Mouse (Mus musculus): ENCODE measurements around the gene Pcp4l1.
A peak's percentile ranks its signal among the peaks of the same experiment; 100 is the strongest.
"Not testable (repeated sequence)": the region's sequence is repeated elsewhere in the genome, so short reads cannot be mapped to it uniquely, and the experiment has no call there.

Gene Pcp4l1

GRCm38 (mm10) chr1:171195887-171196397, at the start of gene Pcp4l1:
TSS of gene Pcp4l1 (minus strand) at chr1:171196268.
- no peak for DNase-seq (ENCODE audit: low read depth)

- no peak for DNase-seq (ENCODE audit: low read depth)
These were observed 49.3 kb upstream of the Pcp4l1 start for GRCm38 (mm10) chr1:171245353-171245752.

DNA sequence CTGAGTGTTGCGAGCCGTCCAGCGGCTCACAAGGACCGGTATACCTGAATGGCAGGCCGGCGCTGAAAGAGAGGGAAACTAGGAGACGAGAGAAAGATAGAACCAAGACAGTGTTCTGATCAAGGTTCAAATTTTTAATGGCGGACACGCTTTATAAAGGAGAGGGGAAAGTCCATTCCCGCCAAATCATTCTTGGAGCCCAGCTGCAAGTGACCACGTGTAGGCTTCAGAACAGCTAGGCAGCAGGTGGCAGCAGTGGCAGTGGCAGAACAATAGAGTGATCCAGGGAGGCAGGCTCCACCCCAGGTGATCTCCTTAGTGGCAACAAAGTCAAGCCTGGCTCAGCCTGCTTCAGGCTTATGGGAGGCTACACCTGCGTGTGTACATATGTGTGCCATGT, 45.9 kb upstream of the Pcp4l1 start:
- DNase-seq (ENCODE audit: low read depth), result not testable (repeated sequence)

DNA sequence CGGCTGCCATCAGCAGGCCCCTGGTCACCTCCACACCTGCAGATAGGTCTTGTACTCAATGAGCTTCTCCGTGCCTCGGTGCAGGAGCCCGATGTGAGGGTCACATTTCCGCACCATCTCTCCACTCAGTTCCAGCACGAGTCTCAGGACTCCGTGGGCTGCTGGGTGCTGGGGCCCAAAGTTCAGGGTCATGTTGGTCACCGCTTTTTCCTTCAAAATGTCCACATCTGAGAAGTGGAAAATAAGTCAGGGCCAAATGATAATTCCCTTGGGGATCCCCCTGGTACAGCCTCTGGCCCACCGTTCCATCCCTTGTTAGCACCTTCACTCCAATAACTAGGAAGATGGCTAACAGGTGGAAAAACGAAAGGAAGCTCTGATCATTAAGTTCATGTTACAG, 44.8 kb upstream of the Pcp4l1 start:
- DNase-seq (ENCODE audit: low read depth), result no peak

GRCm38 (mm10) chr1:171239992-171240744, 44.1 kb upstream of the Pcp4l1 start:
- DNase-seq (ENCODE audit: low read depth), result no peak

DNA sequence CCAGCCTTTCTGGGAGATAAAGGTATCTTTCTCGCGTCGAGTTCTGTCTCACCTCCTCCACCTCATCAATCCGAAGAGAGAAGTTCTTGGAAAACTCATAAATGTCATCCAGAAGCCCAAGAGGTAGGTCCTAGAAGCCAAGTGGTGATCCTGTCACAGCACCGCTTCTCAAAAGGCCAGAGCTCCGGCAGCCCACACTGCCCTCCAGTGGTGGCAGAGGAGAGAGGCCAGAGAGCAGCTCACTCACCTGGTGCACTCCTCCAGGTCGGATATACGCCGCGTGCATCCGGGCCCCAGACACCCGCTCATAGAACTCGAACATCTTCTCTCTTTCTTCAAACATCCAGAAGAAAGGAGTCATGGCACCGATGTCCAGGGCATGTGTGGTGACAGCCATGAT, 42.4 kb upstream of the Pcp4l1 start:
- DNase-seq (ENCODE audit: low read depth), result peak; percentile 63

- no peak for DNase-seq (ENCODE audit: low read depth)
These were observed 41.4 kb upstream of the Pcp4l1 start for GRCm38 (mm10) chr1:171237438-171237837.

DNA sequence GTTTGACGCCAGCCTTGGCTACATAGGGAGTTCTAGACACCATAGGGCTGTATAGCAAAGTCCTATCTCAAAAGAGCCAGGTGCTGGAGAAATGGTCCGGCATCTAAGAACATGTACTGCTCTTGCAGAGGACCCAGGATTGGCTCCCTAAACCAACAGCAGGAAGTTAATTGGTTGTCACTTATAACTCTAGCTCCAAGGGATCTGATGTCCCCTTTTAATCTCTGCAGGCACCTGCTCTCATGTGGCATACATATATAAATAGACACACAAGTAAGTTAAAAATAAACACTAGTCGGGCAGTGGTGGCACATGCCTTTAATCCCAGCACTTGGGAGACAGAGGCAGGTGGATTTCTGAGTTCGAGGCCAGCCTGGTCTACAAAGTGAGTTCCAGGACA, 39.7 kb upstream of the Pcp4l1 start:
- DNase-seq (ENCODE audit: low read depth), result no peak

- DNase-seq (ENCODE audit: low read depth), result no peak
These were observed 38.5 kb upstream of the Pcp4l1 start for GRCm38 (mm10) chr1:171234538-171234937.

- no peak for DNase-seq (ENCODE audit: low read depth)
These were observed 38.1 kb upstream of the Pcp4l1 start, which contains the start of gene Fcer1g for GRCm38 (mm10) chr1:171234126-171234525. TSS of gene Fcer1g (minus strand) at chr1:171234365.

- no peak for DNase-seq (ENCODE audit: low read depth)
These were observed 37.0 kb upstream of the Pcp4l1 start for GRCm38 (mm10) chr1:171232800-171233730.

DNA sequence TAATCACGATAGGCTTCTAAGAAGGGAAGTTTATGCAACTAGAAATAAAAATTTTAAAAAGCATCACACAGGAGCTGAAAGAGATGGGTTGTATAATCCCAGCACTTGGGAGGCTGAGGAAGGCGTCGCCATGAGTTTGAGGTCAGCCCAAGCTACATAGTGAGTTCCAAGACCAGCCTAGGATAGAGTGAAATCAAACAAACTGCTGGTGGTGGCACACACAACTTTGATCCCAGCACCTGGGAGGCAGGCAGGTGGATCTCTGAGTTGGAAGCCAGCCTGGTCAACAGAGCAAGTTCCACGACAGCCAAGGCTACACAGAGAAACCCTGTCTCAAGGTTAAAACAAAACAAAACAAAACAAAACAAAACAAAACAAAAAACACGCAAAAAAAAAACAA, 36.3 kb upstream of the Pcp4l1 start:
- DNase-seq (ENCODE audit: low read depth), result no peak

- no peak for DNase-seq (ENCODE audit: low read depth)
These were observed 35.8 kb upstream of the Pcp4l1 start for GRCm38 (mm10) chr1:171231844-171232243.

- DNase-seq (ENCODE audit: low read depth), result no peak
These were observed 34.1 kb upstream of the Pcp4l1 start for GRCm38 (mm10) chr1:171230215-171230614.

DNA sequence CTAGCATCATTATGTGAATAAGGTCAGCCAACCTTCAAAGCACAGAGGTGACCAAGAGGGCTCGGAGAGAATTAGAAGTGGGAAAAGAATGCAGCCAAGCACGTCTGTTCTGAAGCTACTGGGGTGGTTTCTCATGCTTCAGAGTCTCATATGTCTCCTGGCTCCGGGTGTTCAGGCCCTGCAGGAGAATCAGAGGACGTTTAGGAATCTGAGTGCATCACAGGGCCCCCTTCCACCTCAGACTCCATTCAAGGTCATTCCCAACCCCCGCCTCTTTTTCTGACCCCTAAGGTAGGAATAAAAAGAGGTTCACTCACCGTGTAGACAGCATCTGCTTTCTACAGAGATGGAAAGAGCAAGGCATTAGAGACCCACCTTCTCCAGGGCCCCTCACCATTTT, 33.7 kb upstream of the Pcp4l1 start:
- no peak for DNase-seq (ENCODE audit: low read depth)

GRCm38 (mm10) chr1:171227879-171228278, 31.8 kb upstream of the Pcp4l1 start:
- no peak for DNase-seq (ENCODE audit: low read depth)

GRCm38 (mm10) chr1:171226780-171227179, 30.7 kb upstream of the Pcp4l1 start:
- no peak for DNase-seq (ENCODE audit: low read depth)

DNA sequence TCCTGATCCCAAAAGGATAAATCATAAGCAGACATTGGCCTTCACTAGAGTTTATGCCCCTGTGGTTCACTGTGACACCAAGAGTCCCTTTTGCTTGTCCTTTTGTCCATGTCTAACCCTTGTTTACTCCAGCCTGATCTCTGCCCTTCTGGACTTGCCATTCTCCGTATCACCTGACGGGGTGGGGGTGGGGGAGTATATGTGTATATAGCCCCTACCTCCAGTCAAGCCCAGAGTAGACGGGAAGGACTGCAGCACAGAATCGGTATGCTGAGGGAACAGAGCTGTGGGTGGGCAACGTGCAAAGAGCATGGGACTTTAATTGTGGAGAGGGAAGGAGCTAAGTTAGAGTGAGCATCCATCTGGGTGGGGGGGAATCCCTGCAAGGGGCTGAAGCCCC, 28.8 kb upstream of the Pcp4l1 start, which contains the start of gene Apoa2:
TSS of gene Apoa2 (plus strand) at position 198 of the 400 bp plus-strand sequence.
- no peak for DNase-seq (ENCODE audit: low read depth)

DNA sequence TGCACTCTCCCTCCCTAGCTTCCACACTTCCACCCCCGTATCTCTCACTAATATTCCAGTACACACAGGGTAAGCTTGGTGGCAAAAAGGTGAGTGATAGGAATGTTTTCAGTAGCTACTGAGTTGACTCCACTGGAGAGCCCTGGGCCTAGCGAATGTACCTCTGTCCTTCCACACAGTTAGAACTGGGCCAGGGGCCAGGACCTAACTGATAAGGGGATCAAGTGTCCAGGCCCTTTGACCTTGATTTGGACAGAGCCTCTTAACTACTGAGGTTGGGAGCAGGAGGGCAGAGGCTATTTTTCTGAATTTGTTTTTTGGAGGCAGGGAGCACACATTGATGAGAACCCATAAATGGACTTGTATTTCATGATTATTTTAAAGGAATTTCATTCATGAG, 27.7 kb upstream of the Pcp4l1 start:
- no peak for DNase-seq (ENCODE audit: low read depth)

GRCm38 (mm10) chr1:171223168-171223567, 27.1 kb upstream of the Pcp4l1 start:
- DNase-seq (ENCODE audit: low read depth), result peak; percentile 46

- peak; percentile 96 for DNase-seq (ENCODE audit: low read depth)
These were observed 26.4 kb upstream of the Pcp4l1 start, which contains the start of gene Tomm40l for GRCm38 (mm10) chr1:171222238-171223155. TSS of gene Tomm40l (minus strand) at chr1:171222514.
